Mouse (Mus musculus): ENCODE measurements around the gene Med11. TPM values are rescaled to one million over a fixed set of nuclear protein-coding genes. Genes with fewer than 3 reads are reported as not detected.
"Not testable (repeated sequence)": the region's sequence is repeated elsewhere in the genome, so short reads cannot be mapped to it uniquely, and the experiment has no call there.

Med11 gene
- 38.4 and 41.7 TPM in 2 replicates for polyA plus RNA-seq (2015; fragmentation: Nextera tagmentation; extraction: Ambion mirVana)

GRCm38 (mm10) chr11:70451797-70452498, at the start of gene Med11:
Med11 (plus strand) TSS chr11:70451919.
- Histone ChIP-seq H3K27ac (ENCODE audit: low read length) (peak within 1 kb of the TSS; percentile 97), H3K4me2 (ENCODE audit: low read depth, low read length) (peak within 1 kb of the TSS; percentile 81), H3K4me1 (ENCODE audit: control insufficient read depth, insufficient read depth, low read length) (peaks cover 10% of the 10 kb centered on the region), H3K9ac (ENCODE audit: low read depth, low read length) (peak within 1 kb of the TSS; percentile 90), H3K9me3 (ENCODE audit: control insufficient read depth, low read length) (no peaks in the 10 kb centered on the region), H3K4me3 (ENCODE audit: low read length) (peak within 1 kb of the TSS; percentile 69), H3K36me3 (ENCODE audit: control insufficient read depth, insufficient read depth, low read length) (no peaks in the 10 kb centered on the region), H3K27me3 (replicated peaks; ENCODE audit: control insufficient read depth, insufficient read depth, low read length) (no peaks in the 10 kb centered on the region)
- WGBS = under 1% methylated on average over 46 of the region's 46 CpGs
- peak; percentile 99 for ATAC-seq

- H3K9me3 ChIP-seq (ENCODE audit: control insufficient read depth, low read length) = no peaks in the 10 kb centered on the region
- peak; percentile 65 for ATAC-seq
- H3K27me3 ChIP-seq (replicated peaks; ENCODE audit: control insufficient read depth, insufficient read depth, low read length) = no peaks in the 10 kb centered on the region
- no peak overlapping the region for H3K4me3 ChIP-seq (ENCODE audit: low read length)
- peaks cover 3% of the 10 kb centered on the region; the same call in 1 of the 2 replicates for H3K36me3 ChIP-seq (ENCODE audit: control insufficient read depth, insufficient read depth, low read length)
- peaks cover 11% of the 10 kb centered on the region for H3K4me1 ChIP-seq (ENCODE audit: control insufficient read depth, insufficient read depth, low read length)
- no peak overlapping the region for H3K9ac ChIP-seq (ENCODE audit: low read depth, low read length)
- H3K4me2 ChIP-seq (ENCODE audit: low read depth, low read length) = no peak overlapping the region
- WGBS = 60% methylated on average over 2 of the region's 2 CpGs
- no peak overlapping the region for H3K27ac ChIP-seq (ENCODE audit: low read length)
These were observed 48.1 kb upstream of the Med11 start for GRCm38 (mm10) chr11:70403598-70403997.

GRCm38 (mm10) chr11:70409594-70410296, 42.0 kb upstream of the Med11 start, which contains the start of gene Pelp1:
Pelp1 (minus strand) TSS chr11:70410031.
- no peaks in the 10 kb centered on the region for H3K9me3 ChIP-seq (ENCODE audit: control insufficient read depth, low read length)
- WGBS = under 1% methylated on average over 59 of the region's 59 CpGs
- H3K27me3 ChIP-seq (replicated peaks; ENCODE audit: control insufficient read depth, insufficient read depth, low read length) = no peaks in the 10 kb centered on the region
- no peaks in the 10 kb centered on the region for H3K36me3 ChIP-seq (ENCODE audit: control insufficient read depth, insufficient read depth, low read length)
- peak; percentile 95 for ATAC-seq
- peak within 1 kb of the TSS; percentile 91 for H3K4me2 ChIP-seq (ENCODE audit: low read depth, low read length)
- peaks cover 23% of the 10 kb centered on the region for H3K4me1 ChIP-seq (ENCODE audit: control insufficient read depth, insufficient read depth, low read length)
- H3K9ac ChIP-seq (ENCODE audit: low read depth, low read length) = peak within 1 kb of the TSS; percentile 99
- peak within 1 kb of the TSS; percentile 98 for H3K4me3 ChIP-seq (ENCODE audit: low read length)
- peak within 1 kb of the TSS; percentile 83 for H3K27ac ChIP-seq (ENCODE audit: low read length)

- 0 out of 2 replicates have a peak, but pooled peaks have one; percentile 6 for ATAC-seq
These were observed 41.4 kb upstream of the Med11 start for GRCm38 (mm10) chr11:70410297-70410643.

GRCm38 (mm10) chr11:70412591-70412990, 39.1 kb upstream of the Med11 start:
- no peak overlapping the region for H3K4me2 ChIP-seq (ENCODE audit: low read depth, low read length)
- no peak overlapping the region for H3K9ac ChIP-seq (ENCODE audit: low read depth, low read length)
- no peaks in the 10 kb centered on the region for H3K9me3 ChIP-seq (ENCODE audit: control insufficient read depth, low read length)
- no peaks in the 10 kb centered on the region for H3K36me3 ChIP-seq (ENCODE audit: control insufficient read depth, insufficient read depth, low read length)
- H3K4me3 ChIP-seq (ENCODE audit: low read length) = no peak overlapping the region
- H3K27me3 ChIP-seq (replicated peaks; ENCODE audit: control insufficient read depth, insufficient read depth, low read length) = no peaks in the 10 kb centered on the region
- no peak for ATAC-seq
- H3K4me1 ChIP-seq (ENCODE audit: control insufficient read depth, insufficient read depth, low read length) = peaks cover 21% of the 10 kb centered on the region
- 72% methylated on average over 5 of the region's 5 CpGs for WGBS
- H3K27ac ChIP-seq (ENCODE audit: low read length) = no peak overlapping the region

More at GRCm38 (mm10) chr11:70410297-70410643, 41.4 kb upstream of the Med11 start:
- Histone ChIP-seq H3K4me3 (ENCODE audit: low read length) (peak overlapping the region; percentile 98), H3K4me1 (ENCODE audit: control insufficient read depth, insufficient read depth, low read length) (peaks cover 23% of the 10 kb centered on the region), H3K27ac (ENCODE audit: low read length) (peak overlapping the region; percentile 83; the same call in 1 of the 2 replicates), H3K36me3 (ENCODE audit: control insufficient read depth, insufficient read depth, low read length) (no peaks in the 10 kb centered on the region), H3K4me2 (ENCODE audit: low read depth, low read length) (peak overlapping the region; percentile 91), H3K9ac (ENCODE audit: low read depth, low read length) (peak overlapping the region; percentile 99), H3K27me3 (replicated peaks; ENCODE audit: control insufficient read depth, insufficient read depth, low read length) (no peaks in the 10 kb centered on the region), H3K9me3 (ENCODE audit: control insufficient read depth, low read length) (no peaks in the 10 kb centered on the region)
- 57% methylated on average over 6 of the region's 6 CpGs for WGBS

GRCm38 (mm10) chr11:70413961-70414360, 37.8 kb upstream of the Med11 start:
- Histone ChIP-seq H3K27ac (ENCODE audit: low read length) (no peak overlapping the region), H3K9me3 (ENCODE audit: control insufficient read depth, low read length) (no peaks in the 10 kb centered on the region), H3K9ac (ENCODE audit: low read depth, low read length) (no peak overlapping the region), H3K4me3 (ENCODE audit: low read length) (no peak overlapping the region), H3K36me3 (ENCODE audit: control insufficient read depth, insufficient read depth, low read length) (no peaks in the 10 kb centered on the region), H3K4me1 (ENCODE audit: control insufficient read depth, insufficient read depth, low read length) (peaks cover 9% of the 10 kb centered on the region), H3K4me2 (ENCODE audit: low read depth, low read length) (no peak overlapping the region), H3K27me3 (replicated peaks; ENCODE audit: control insufficient read depth, insufficient read depth, low read length) (no peaks in the 10 kb centered on the region)
- WGBS = 6% methylated on average over 3 of the region's 3 CpGs
- ATAC-seq = no peak

GRCm38 (mm10) chr11:70418199-70418598, 33.5 kb upstream of the Med11 start:
- no peaks in the 10 kb centered on the region for H3K36me3 ChIP-seq (ENCODE audit: control insufficient read depth, insufficient read depth, low read length)
- no peaks in the 10 kb centered on the region for H3K27me3 ChIP-seq (replicated peaks; ENCODE audit: control insufficient read depth, insufficient read depth, low read length)
- no peak overlapping the region for H3K9ac ChIP-seq (ENCODE audit: low read depth, low read length)
- H3K4me3 ChIP-seq (ENCODE audit: low read length) = no peak overlapping the region
- H3K9me3 ChIP-seq (ENCODE audit: control insufficient read depth, low read length) = no peaks in the 10 kb centered on the region
- no peak for ATAC-seq
- no peak overlapping the region for H3K4me2 ChIP-seq (ENCODE audit: low read depth, low read length)
- H3K27ac ChIP-seq (ENCODE audit: low read length) = no peak overlapping the region
- H3K4me1 ChIP-seq (ENCODE audit: control insufficient read depth, insufficient read depth, low read length) = no peaks in the 10 kb centered on the region
- 62% methylated on average over 4 of the region's 4 CpGs for WGBS

GRCm38 (mm10) chr11:70419486-70419885, 32.2 kb upstream of the Med11 start:
- no peak for ATAC-seq
- H3K9ac ChIP-seq (ENCODE audit: low read depth, low read length) = no peak overlapping the region
- H3K9me3 ChIP-seq (ENCODE audit: control insufficient read depth, low read length) = no peaks in the 10 kb centered on the region
- no peak overlapping the region for H3K27ac ChIP-seq (ENCODE audit: low read length)
- no peak overlapping the region for H3K4me3 ChIP-seq (ENCODE audit: low read length)
- H3K27me3 ChIP-seq (replicated peaks; ENCODE audit: control insufficient read depth, insufficient read depth, low read length) = no peaks in the 10 kb centered on the region
- no peak overlapping the region for H3K4me2 ChIP-seq (ENCODE audit: low read depth, low read length)
- WGBS = 32% methylated on average over 5 of the region's 5 CpGs
- no peaks in the 10 kb centered on the region for H3K36me3 ChIP-seq (ENCODE audit: control insufficient read depth, insufficient read depth, low read length)
- H3K4me1 ChIP-seq (ENCODE audit: control insufficient read depth, insufficient read depth, low read length) = no peaks in the 10 kb centered on the region

GRCm38 (mm10) chr11:70426598-70426997, 25.1 kb upstream of the Med11 start:
- not testable (repeated sequence) for H3K27ac ChIP-seq (ENCODE audit: low read length); H3K4me3 ChIP-seq (ENCODE audit: low read length); H3K27me3 ChIP-seq (replicated peaks; ENCODE audit: control insufficient read depth, insufficient read depth, low read length); H3K4me2 ChIP-seq (ENCODE audit: low read depth, low read length); H3K4me1 ChIP-seq (ENCODE audit: control insufficient read depth, insufficient read depth, low read length); H3K36me3 ChIP-seq (ENCODE audit: control insufficient read depth, insufficient read depth, low read length); H3K9ac ChIP-seq (ENCODE audit: low read depth, low read length); H3K9me3 ChIP-seq (ENCODE audit: control insufficient read depth, low read length); ATAC-seq
- WGBS = 77% methylated on average over 6 of the region's 6 CpGs

All from intestine, embryonic 16.5 days (tissue).